Mouse (Mus musculus) spleen, embryonic (tissue): Measurements from ENCODE around the gene Sh3pxd2b.

Experiments
- CTCF ChIA-PET: fragments of 350-600 bp; sonication (Branson Sonifier 250); formaldehyde crosslinking; loops from one replicate; lab custom pipeline; 2022; lab: Charles Lee

Gene Sh3pxd2b

DNA sequence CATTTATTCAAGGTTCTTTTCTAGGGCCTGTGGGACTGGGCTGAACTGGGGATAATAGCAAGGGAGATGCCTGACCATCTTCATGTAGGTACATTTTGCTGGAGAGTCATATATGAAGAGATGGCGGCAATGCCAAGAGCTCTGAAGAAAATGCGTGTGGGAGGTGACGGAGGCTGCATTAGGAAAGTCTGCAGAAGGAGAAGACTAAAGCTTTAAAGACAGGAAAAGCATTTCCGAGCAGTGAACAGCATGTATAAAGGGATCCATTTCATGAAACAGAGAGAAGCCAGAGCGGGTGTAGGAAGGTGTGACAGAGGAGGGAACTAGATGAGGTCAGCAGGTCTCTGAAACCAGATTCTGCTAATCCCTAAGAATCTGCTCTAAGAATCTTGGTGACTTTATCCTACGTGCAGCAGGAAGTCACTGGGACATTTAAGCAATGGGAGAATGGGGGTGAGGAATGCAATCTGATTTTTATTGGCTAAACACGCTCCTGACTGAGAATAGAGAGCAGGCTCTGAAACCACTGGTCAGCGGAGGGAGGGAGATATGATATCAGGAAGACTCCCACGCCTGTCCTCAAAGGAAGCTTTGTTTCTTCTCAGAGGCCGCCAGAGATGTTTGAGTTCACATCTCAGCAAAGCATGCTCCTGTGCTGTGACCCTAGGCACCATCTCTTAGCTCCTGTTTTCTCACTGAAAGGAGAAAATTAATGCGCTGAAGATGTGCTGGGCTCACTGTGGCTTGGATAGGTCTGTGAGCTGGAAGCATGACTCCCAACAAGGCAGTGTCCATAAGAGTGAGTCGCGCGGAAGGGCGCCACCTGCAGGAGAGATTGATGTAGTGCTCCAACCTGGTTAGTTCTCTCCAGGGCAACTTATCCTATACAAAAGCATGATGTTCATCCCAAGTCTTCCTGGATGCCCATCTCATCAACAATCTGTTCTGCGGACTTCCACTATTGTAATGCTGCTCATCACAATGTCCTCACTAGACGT lies 6.8 kb upstream of the Sh3pxd2b start:
- CTCF ChIA-PET = no interaction called here

GRCm38 (mm10) chr11:32342770-32343191 lies 4.8 kb upstream of the Sh3pxd2b start:
- CTCF ChIA-PET = no interaction called here

DNA sequence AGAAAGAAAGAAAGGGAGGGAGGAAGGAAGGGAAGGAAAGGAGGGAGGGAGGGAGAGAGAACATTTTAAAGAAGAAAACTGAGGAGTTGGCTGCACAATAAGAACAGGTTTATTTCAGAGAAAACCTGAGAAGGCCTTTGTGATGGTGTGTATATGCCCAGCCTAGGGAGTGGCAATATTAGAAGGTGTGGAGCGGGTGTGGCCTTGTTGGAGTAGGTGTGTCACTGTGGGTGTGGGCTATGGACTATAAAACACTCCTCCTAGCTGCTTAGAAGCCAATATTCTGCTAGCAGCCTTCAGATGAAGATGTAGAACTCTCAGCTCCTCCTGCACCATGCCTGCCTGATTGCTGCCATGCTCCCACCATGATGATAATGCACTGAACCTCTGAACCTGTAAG lies 4.3 kb upstream of the Sh3pxd2b start:
- CTCF ChIA-PET = no interaction called here

GRCm38 (mm10) chr11:32345504-32346297 lies 1.9 kb upstream of the Sh3pxd2b start:
- CTCF ChIA-PET = no interaction called here

- CTCF ChIA-PET = no interaction called here
Observed at GRCm38 (mm10) chr11:32347264-32347606, 385 bp upstream of the Sh3pxd2b start.

DNA sequence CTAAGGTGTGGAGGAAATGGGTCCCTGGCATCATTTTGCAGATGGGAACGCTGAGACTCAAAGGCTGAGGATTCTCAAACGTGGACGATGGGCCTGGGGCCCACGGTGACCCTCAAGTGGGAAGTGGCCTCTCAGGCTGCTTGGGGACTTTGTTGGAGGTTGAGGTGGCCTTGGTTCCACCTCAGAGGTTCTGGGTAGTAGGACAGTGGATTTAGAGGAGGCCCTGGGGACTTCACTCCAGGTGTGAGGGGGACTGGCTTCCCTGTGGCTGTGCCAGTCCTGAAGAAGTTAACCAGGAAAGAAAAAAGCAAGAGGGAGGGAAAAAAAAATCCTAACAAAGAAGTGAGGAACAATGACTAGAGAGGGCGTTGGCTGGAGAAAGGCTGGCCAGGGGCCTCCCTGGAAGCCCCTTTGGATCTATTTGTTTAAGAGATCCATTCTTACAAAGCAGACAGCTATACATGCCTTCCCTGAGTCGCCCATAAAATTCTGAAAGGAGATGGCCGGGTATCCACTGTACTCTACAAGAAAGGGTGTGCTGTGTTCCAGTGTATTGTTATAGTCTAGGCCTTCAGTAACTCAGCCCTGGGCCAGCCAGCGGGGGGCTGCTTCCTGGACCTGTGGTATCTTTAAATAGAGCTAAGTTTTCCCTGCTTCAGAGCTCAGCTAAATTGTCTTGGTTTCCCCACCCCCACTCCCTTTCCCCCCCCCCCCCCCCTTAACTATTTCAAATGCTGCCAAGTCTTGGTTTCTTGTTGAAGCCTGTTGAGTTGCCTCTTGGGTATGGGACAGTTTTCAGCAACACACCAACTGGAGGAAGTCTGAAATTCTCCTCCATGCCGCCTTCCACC lies 1.0 kb downstream of the Sh3pxd2b start:
- CTCF ChIA-PET = no interaction called here

- CTCF ChIA-PET = interaction anchor here (0.5 kb wide), 1 partner anchor 58 kb away, joined by 3 read pairs; no protein-coding TSS in a partner anchor
Observed at GRCm38 (mm10) chr11:32349284-32349953, 1.8 kb downstream of the Sh3pxd2b start.

GRCm38 (mm10) chr11:32352946-32353345 lies 5.3 kb downstream of the Sh3pxd2b start:
- CTCF ChIA-PET = no interaction called here

DNA sequence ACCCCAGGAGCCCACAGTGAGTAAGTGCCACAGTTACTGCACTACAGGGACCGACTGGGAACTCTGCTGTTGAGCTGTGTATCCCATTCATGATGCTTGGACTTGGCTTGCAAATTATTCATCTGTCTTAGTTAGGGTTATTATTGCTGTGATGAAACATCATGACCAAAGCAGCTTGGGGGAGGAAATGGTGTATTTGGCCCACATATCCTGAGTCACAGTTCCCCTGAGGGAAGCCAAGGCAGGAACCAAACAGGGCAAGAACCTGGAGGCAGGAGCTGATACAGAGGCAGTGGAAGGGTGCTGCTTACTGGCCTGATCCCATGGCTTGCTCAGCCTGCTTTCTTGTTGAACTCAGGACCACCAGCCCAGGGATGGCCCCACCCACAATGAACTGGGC lies 7.8 kb downstream of the Sh3pxd2b start:
- CTCF ChIA-PET = no interaction called here

DNA sequence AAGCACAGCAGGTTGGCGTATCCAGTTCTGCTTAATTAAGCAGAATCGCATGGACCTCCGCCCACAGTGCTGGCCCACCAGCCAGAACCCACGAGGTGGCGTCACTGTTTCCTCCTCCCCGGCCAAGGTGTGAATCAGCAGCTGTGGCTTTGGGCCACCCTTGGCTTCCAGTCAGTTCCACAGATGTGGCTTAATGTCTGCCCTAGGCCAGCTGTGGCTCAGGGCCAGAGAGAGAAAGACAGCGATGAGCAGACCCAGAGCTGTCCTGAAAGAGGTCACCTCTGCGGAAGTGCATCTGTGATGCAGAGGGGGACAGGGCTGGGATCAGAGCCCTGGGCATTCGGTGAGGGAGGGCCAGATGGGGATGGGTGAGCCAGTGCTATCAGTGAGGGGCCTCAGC lies 10.1 kb downstream of the Sh3pxd2b start:
- CTCF ChIA-PET = no interaction called here

DNA sequence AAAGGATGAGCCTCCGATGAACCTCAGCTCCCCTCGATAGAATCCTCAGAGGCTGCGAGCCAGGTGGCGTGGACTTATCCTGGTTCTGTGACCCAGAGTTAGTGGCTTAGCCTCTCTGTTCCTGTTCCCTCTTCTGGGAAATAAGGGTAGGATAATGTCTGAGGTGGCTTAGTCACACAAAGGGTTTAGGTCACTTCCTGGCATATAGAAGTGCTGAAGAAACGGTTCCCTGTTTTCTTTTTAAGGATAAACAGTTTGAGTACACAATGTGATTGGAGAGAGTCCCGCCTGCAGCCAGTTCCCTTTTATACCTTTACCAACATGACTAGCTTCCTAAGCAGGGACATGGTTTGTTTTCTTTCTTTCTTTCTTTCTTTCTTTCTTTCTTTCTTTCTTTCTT lies 10.8 kb downstream of the Sh3pxd2b start:
- CTCF ChIA-PET = no interaction called here

- CTCF ChIA-PET = no interaction called here
Observed at GRCm38 (mm10) chr11:32359566-32359965, 11.9 kb downstream of the Sh3pxd2b start.

DNA sequence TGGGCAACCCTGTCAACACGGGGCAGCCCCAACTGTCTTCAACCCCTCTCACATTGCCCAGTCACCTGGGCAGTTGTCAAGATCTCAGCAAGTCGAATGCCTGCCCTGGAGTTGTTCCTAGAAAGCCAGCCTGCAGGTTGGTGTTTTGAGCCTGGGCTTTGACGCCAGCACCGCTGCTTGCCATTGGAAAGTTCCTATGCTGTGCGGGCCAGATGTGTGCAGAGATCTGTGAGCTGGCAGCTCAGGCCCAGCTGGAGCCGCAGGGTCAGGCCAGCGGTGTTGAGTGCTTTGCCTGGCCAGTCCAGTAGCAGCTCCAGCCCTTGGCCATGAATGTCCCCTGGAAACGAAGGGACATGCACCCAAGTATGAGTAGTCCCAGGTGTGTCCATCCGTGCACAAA lies 14.2 kb downstream of the Sh3pxd2b start:
- CTCF ChIA-PET = no interaction called here

GRCm38 (mm10) chr11:32363188-32363587 lies 15.6 kb downstream of the Sh3pxd2b start:
- CTCF ChIA-PET = no interaction called here

DNA sequence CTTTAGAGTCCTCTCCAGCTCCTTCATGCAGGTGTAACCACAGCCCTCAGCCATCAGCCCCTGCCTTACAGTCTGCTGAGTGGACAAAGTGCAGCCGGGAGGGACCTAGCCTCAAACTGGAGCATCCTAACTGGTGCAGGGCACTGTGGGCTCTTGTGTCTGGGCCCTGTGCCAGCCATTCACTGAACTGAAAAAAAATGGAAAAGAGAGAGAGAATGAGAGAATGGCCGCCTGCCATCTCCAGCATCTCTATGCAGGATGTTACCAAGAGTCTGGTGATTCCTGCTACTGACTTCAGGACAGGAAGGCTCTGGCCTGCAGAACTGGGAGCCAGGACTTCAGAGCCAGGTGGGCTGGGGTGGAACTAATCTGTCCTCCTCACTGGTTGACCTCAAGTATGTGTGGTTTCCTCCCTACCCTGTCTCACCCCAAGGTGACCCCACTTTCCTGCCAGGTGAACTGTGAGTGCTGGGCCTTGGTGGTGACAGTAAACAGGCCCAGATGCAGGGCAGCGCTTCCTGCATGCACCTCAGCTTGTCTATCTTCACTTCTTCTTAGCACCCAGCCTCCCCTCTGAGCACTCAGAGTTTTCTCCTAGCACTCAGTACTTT lies 16.1 kb downstream of the Sh3pxd2b start:
- CTCF ChIA-PET = no interaction called here

DNA sequence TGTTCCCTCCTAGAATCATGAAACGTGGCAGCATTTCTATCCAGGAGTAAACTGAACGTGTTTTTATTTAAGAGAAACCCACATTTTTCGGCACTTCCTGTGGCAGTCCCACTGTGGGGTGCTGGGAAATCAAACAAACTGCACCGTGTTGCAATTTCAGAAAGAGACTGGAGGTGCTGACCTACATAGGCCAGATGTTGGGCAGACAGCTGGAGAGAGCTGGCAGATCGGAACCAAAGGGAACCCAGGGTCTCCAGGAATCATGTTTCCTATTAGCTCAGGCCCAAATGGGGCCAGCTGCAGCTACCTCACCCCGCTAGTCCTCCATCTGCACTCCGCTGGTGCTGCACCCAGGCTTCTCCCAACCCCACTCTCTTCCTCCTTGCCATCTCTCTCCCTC lies 16.8 kb downstream of the Sh3pxd2b start:
- CTCF ChIA-PET = no interaction called here

DNA sequence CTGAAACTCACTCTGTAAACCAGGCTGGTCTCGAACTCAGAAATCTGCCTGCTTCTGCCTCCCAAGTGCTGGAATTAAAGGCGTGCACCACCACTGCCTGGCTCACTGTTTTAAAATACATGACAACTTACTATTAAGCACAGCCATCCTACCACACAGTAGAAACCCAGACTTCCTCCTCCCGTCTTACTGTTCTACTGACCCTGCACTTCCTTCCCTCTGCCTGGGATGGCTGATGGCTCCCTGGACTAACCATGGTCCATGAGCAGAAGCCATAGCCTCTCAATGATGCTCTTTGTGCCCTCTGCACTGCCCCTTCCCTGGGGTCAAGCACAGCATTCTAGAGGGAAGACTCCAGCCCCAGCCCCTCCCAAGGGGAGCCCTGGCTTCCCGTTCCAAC lies 17.9 kb downstream of the Sh3pxd2b start:
- CTCF ChIA-PET = no interaction called here

GRCm38 (mm10) chr11:32367056-32367455 lies 19.4 kb downstream of the Sh3pxd2b start:
- CTCF ChIA-PET = no interaction called here

DNA sequence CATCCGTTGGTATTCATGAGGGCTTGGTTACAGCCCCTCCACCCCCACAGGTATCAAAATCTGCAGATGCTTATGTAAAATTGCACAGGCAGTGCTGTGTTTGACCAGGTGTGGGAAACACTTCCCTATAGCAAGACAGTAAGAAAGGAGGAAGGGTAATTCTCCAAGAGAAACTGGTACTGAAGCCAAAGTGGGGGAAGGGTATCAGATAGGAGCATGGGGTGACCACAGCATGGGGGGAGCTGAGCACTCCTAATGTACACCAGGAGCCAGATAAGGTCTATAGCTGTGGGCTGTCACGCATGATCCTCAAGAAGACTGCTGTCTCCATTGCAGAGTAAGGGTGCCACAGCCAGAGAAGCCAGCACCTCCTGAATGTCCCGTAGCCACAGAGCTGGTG lies 21.4 kb downstream of the Sh3pxd2b start:
- CTCF ChIA-PET = no interaction called here

- CTCF ChIA-PET = no interaction called here
Observed at GRCm38 (mm10) chr11:32370881-32371280, 23.3 kb downstream of the Sh3pxd2b start.
